Mouse (Mus musculus): ENCODE results near the gene Hist1h2bl. TPM values are rescaled to one million over a fixed set of nuclear protein-coding genes. Genes with fewer than 3 reads are reported as not detected.

The Hist1h2bl gene
- total RNA-seq, 2 experiments from 2014 or later, result 37.3 to 37.9 TPM

DNA sequence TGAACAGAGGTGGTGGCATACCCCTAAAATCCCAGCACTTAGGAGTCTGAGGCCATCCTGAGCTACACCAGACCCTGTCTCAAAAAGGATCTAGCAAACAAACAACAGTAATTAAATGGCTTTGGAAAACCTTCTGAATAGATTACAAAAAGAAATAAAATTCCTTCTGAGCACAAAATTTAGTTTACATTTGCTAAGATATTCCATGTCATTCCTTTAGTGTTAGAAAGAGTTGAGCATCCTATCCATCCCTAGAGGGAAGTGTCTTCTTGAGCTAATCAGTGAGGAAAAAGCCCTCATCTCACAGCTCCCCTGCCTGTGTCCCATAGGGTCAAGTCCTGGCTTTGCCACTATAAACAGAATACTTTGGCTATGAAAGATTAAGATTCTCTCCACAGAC lies 18.1 kb downstream of the Hist1h2bl start, which contains the start of gene Olfr1359:
TSS of gene Olfr1359 (plus strand) at position 301 of the 400 bp plus-strand sequence.
- DNase-seq (ENCODE audit: low spot score in 2 of 2), result no peak
- intact Hi-C loops (cut with DNase I), result no loop called here

DNA sequence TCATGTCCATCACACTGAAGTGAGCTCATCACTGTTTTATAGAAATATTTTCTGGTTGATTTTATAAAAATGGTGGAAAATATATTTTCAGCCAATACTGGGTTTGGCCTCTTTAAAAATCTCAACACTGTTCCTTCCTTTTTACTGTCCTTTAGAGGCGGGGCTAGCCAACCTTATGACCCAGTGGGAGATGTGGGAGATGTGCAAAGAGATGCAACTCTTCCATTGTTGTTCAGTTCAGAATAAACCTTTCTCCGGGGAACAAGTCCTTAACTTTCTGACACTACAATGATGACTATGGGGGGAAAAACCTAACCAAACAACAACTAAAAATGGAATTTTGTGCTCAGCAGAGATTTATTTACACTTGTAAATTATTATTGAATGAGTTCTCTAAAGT lies 38.6 kb downstream of the Hist1h2bl start, which contains the start of gene Olfr1360:
TSS of gene Olfr1360 (minus strand) at position 101 of the 400 bp plus-strand sequence.
- intact Hi-C loops (cut with DNase I), result no loop called here
- DNase-seq (ENCODE audit: low spot score in 2 of 2), result no peak

Small RNA genes lying within 50 kb of the gene (microRNA-seq; reads per million reads assigned to microRNA genes)
- gene Gm44357, result 0 reads per million in 2 experiments
- 0 reads per million in 2 experiments for gene Gm44367
- 0 reads per million in 2 experiments for gene Gm44454

Other genes starting within 250 kb of the Hist1h2bl start
- gene Nkapl, start 247.6 kb downstream of the Hist1h2bl start, total RNA-seq (2021), result 1 to 10 TPM in 1 of 2 experiments, under 1 TPM in 1; 0.76 to 1.3 TPM
- gene Zkscan4, start 237.2 kb downstream of the Hist1h2bl start, total RNA-seq (2021), result 1 to 10 TPM; 7.2 to 7.3 TPM
- gene Gm10065, start 236.7 kb downstream of the Hist1h2bl start, total RNA-seq (2021), result not detected
- gene AK157302, start 220.9 kb downstream of the Hist1h2bl start, total RNA-seq (2021), result 10 to 100 TPM; 18.1 to 19.7 TPM
- 10 to 100 TPM; 59.6 to 63.4 TPM for gene Gm11273, start 214.7 kb downstream of the Hist1h2bl start, total RNA-seq (2021)
- gene Zkscan8, start 185.0 kb downstream of the Hist1h2bl start, total RNA-seq (2021), result 10 to 100 TPM; 12.7 to 13.2 TPM
- not detected for gene Olfr1366, start 173.3 kb downstream of the Hist1h2bl start, total RNA-seq (2021)
- gene Olfr1535, start 156.2 kb downstream of the Hist1h2bl start, total RNA-seq (2021), result not detected
- gene Olfr1364, start 134.4 kb downstream of the Hist1h2bl start, total RNA-seq (2021), result not detected
- gene Olfr1362, start 102.1 kb downstream of the Hist1h2bl start, total RNA-seq (2021), result not detected
- not detected for gene Olfr11, start 73.6 kb downstream of the Hist1h2bl start, total RNA-seq (2021)
- not detected for gene Olfr1361, start 52.8 kb downstream of the Hist1h2bl start, total RNA-seq (2021)
- not detected for gene Olfr1360, start 38.7 kb downstream of the Hist1h2bl start, total RNA-seq (2021)
- not detected for gene Olfr1359, start 18.0 kb downstream of the Hist1h2bl start, total RNA-seq (2021)
- 10 to 100 TPM; 17.2 to 25.6 TPM for gene Hist1h2ai, start 279 bp upstream of the Hist1h2bl start, total RNA-seq (2021)
- gene Hist1h3h, start 1.5 kb upstream of the Hist1h2bl start, total RNA-seq (2021), result 10 to 100 TPM; 46.6 to 56.8 TPM
- 1 to 10 TPM; 4.9 to 7.8 TPM for gene Hist1h2bm, start 5.9 kb upstream of the Hist1h2bl start, total RNA-seq (2021)
- 10 to 100 TPM; 15.4 to 16.2 TPM for gene Hist1h4j, start 18.9 kb upstream of the Hist1h2bl start, total RNA-seq (2021)
- 100 to 1,000 TPM; 311 to 320 TPM for gene Hist1h4k, start 34.4 kb upstream of the Hist1h2bl start, total RNA-seq (2021)
- 10 to 100 TPM; 13.2 to 15.7 TPM for gene Hist1h2ak, start 37.7 kb upstream of the Hist1h2bl start, total RNA-seq (2021)
- 10 to 100 TPM in 1 of 2 experiments, 1 to 10 TPM in 1; 9.6 to 16.1 TPM for gene Hist1h2bn, start 38.0 kb upstream of the Hist1h2bl start, total RNA-seq (2021)
- 10 to 100 TPM in 1 of 2 experiments, 1 to 10 TPM in 1; 7.6 to 10.5 TPM for gene Hist1h1b, start 64.5 kb upstream of the Hist1h2bl start, total RNA-seq (2021)
- gene Hist1h3i, start 67.2 kb upstream of the Hist1h2bl start, total RNA-seq (2021), result 10 to 100 TPM; 51.4 to 75.0 TPM
- 1 to 10 TPM; 2.5 to 6.9 TPM for gene Hist1h2an, start 71.1 kb upstream of the Hist1h2bl start, total RNA-seq (2021)
- gene Hist1h2bp, start 71.3 kb upstream of the Hist1h2bl start, total RNA-seq (2021), result 10 to 100 TPM in 1 of 2 experiments, 1 to 10 TPM in 1; 6.7 to 11.2 TPM
- gene Hist1h2bq, start 94.1 kb upstream of the Hist1h2bl start, total RNA-seq (2021), result 10 to 100 TPM; 43.6 to 56.5 TPM
- not detected for gene Hist1h2ao, start 94.3 kb upstream of the Hist1h2bl start, total RNA-seq (2021)
- gene Hist1h4m, start 95.6 kb upstream of the Hist1h2bl start, total RNA-seq (2021), result 100 to 1,000 TPM; 213 to 226 TPM
- gene Hist1h4n, start 116.1 kb upstream of the Hist1h2bl start, total RNA-seq (2021), result 10 to 100 TPM; 20.9 to 25.8 TPM
- 10 to 100 TPM; 46.9 to 49.5 TPM for gene Hist1h2ap, start 117.4 kb upstream of the Hist1h2bl start, total RNA-seq (2021)
- gene Hist1h2br, start 117.6 kb upstream of the Hist1h2bl start, total RNA-seq (2021), result 10 to 100 TPM; 44.5 to 56.8 TPM
- gene Zfp184, start 229.0 kb upstream of the Hist1h2bl start, total RNA-seq (2021), result 1 to 10 TPM; 2.8 to 4.0 TPM